Mouse (Mus musculus) bone marrow macrophage, adult 2 months (primary cell): ENCODE measurements around the gene Tnrc18.

Experiments used
- CTCF ChIP-seq: IDR thresholded peaks from 2 replicates; pipeline ENCODE4 v1.5.1; 2012; ENCODE audit warnings: low read depth, mild to moderate bottlenecking, low read length, moderate library complexity
- POLR2A ChIP-seq: IDR thresholded peaks from 2 replicates; pipeline ENCODE4 v1.6.1; 2012; ENCODE audit warnings: mild to moderate bottlenecking, low read depth, low read length, borderline replicate concordance

GRCm38 (mm10) chr5:142771034-142771433, 46.4 kb downstream of the Tnrc18 start:
- TF ChIP-seq CTCF (no peak), POLR2A (no peak)
